Mouse (Mus musculus) kidney, embryonic 16.5 days (tissue): ENCODE results near the gene G0s2. TPM values are rescaled to one million over a fixed set of nuclear protein-coding genes. Genes with fewer than 3 reads are reported as not detected.
"Not testable (repeated sequence)": the region's sequence is repeated elsewhere in the genome, so short reads cannot be mapped to it uniquely, and the experiment has no call there.

Source experiments
- ATAC-seq: fragments of 200-750 bp; cut with Nextera tagmentation; 2 replicates; pipeline ENCODE4 v1.8.0; 2017; ENCODE audit warnings: moderate TSS enrichment; ENCODE audit not compliant: low FRiP score, low TSS enrichment
- H3K27ac ChIP-seq: fragments of 300-500 bp; sonication (generic); 2 replicates; pipeline ENCODE4 v1.5.1; 2014; ENCODE audit warnings: low read length
- H3K27me3 ChIP-seq: fragments of 300-500 bp; sonication (generic); 2 replicates; pipeline ENCODE4 v1.6.1; 2014; ENCODE audit warnings: low read length, control low read depth, mixed read lengths; ENCODE audit not compliant: insufficient read depth
- H3K36me3 ChIP-seq: fragments of 300-500 bp; sonication (generic); 2 replicates; pipeline ENCODE4 v1.6.1; 2014; ENCODE audit warnings: low read length, control low read depth, mixed read lengths; ENCODE audit not compliant: insufficient read depth
- H3K4me1 ChIP-seq: fragments of 300-500 bp; sonication (generic); 2 replicates; pipeline ENCODE4 v1.6.1; 2014; ENCODE audit warnings: low read length, control low read depth, mixed read lengths; ENCODE audit not compliant: insufficient read depth
- H3K4me2 ChIP-seq: fragments of 300-500 bp; sonication (generic); replicated peaks from 2 replicates; pipeline ENCODE4 v1.6.1; 2014; ENCODE audit warnings: low read depth, low read length
- H3K4me3 ChIP-seq: fragments of 300-500 bp; sonication (generic); 2 replicates; pipeline ENCODE4 v1.5.1; 2014; ENCODE audit warnings: mild to moderate bottlenecking, low read length
- H3K9ac ChIP-seq: fragments of 300-500 bp; sonication (generic); replicated peaks from 2 replicates; pipeline ENCODE4 v1.6.1; 2014; ENCODE audit warnings: low read length
- H3K9me3 ChIP-seq: fragments of 300-500 bp; sonication (generic); 2 replicates; pipeline ENCODE4 v1.6.1; 2016; ENCODE audit warnings: low read length, control low read depth
- WGBS: fragments of 180-500 bp; shearing (Covaris S2); extraction: QIAGEN DNeasy Blood & Tissue Kit; methylation state at CpG from one replicate; pipeline ENCODE4 v1.1.7; 2014; 5-methylcytosine and 5-hydroxymethylcytosine counted together
- polyA plus RNA-seq: library from polyadenylated mRNA; unstranded; fragments of >200 nt; fragmentation: Nextera tagmentation; extraction: Ambion mirVana; gene quantifications from 2 replicates; pipeline ENCODE4 v1.2.1, GENCODE M21; 2015

Gene G0s2
- polyA plus RNA-seq, 1 experiment from 2014 or later = 55.9 TPM

DNA sequence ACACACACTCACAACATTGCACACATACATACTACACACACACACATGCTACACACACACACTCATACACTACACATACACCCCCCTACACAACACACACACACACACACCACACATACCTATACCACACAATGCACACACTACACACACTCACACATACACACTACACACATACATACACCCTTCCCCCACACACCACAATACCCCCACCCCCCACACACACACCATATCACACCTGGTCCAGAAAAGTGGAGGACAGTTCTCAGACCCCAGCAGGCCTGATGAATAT, 16.8 kb downstream of the G0s2 start:
- Histone ChIP-seq H3K4me3 (no peak overlapping the region), H3K27ac (no peak overlapping the region), H3K27me3 (no peaks in the 10 kb centered on the region), H3K9ac (no peak overlapping the region), H3K9me3 (no peaks in the 10 kb centered on the region), H3K4me1 (peaks cover 12% of the 10 kb centered on the region; the same call in 1 of the 2 replicates), H3K4me2 (no peak overlapping the region), H3K36me3 (no peaks in the 10 kb centered on the region)
- peak; percentile 72 for ATAC-seq

DNA sequence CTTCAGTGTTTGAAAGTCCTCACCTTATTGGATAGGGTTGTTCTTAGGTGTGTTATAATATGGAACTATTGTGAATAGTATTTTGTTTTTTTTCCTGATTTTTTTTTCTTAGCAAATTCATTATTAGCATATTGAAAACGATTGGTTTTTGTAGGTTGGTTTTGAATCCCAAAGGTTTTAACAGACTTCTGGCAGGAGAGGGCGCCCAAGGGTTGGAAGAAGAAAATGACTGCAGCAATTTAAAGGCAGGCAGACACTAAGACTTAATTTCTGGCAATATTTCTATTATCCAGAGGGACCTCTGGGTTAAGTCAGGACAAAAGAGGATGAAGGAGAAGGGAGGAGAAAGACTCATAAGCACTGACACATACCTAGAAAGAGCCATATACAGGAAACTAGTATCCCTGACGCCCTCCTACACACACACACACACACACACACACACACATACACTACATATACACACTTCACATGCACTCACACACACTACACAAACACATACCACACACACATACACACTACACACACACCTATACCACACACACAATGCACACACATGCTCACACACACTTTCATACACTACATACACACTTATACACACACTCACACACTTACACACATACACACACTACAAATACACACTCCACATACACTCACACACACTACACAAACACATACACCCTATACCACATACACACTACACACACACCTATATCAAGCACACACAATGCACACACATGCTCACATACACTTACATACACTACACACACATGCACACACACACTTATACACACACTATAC, 17.3 kb downstream of the G0s2 start:
- H3K9ac ChIP-seq = no peak overlapping the region
- H3K36me3 ChIP-seq = no peaks in the 10 kb centered on the region
- no peak overlapping the region for H3K4me2 ChIP-seq
- WGBS = 30% methylated on average over 3 of the region's 3 CpGs
- peaks cover 13% of the 10 kb centered on the region; the same call in 1 of the 2 replicates for H3K4me1 ChIP-seq
- H3K9me3 ChIP-seq = no peaks in the 10 kb centered on the region
- H3K4me3 ChIP-seq = no peak overlapping the region
- ATAC-seq = peak; percentile 40; the same call in 1 of the 2 replicates
- no peaks in the 10 kb centered on the region for H3K27me3 ChIP-seq
- no peak overlapping the region for H3K27ac ChIP-seq

DNA sequence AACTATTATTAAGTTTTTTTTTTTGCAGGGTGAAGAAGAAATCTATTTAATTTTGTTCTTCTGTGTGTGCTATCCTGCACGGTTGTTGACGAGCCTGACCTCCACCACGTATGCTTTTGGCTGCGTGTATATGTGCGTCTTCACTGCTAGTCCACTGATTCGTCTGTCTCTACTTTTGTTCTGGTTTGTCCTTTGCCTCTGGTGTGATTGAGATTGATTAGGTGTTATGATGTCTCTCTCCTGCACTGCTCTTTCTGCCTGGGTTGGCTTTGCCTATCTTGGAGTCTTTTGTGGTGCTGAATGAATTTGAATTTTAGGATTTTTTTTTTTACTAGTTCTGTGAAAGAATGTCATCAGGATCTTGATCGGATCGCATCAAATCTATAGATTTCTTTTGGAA, 18.0 kb downstream of the G0s2 start:
- ATAC-seq = no peak
- H3K4me3 ChIP-seq = no peak overlapping the region
- no peaks in the 10 kb centered on the region for H3K27me3 ChIP-seq
- 63% methylated on average over 8 of the region's 8 CpGs for WGBS
- no peaks in the 10 kb centered on the region for H3K9me3 ChIP-seq
- H3K36me3 ChIP-seq = no peaks in the 10 kb centered on the region
- H3K27ac ChIP-seq = no peak overlapping the region
- no peak overlapping the region for H3K4me2 ChIP-seq
- H3K4me1 ChIP-seq = peaks cover 13% of the 10 kb centered on the region; the same call in 1 of the 2 replicates
- no peak overlapping the region for H3K9ac ChIP-seq

DNA sequence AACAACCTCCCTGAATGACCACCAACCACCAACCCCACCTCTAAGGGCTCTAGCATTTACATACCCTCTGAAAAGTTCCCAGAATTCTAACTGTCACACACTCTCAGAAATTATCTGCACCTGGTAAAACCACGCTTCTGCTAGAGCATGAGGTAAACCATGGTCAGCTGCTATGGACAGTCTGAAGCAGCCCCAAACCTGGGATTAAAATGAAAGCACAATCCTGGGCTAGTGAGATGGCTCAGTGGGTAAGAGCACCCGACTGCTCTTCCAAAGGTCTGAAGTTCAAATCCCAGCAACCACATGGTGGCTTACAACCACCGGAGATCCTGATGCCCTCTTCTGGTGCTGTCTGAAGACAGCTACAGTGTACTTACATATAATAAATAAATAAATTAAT, 19.1 kb downstream of the G0s2 start:
- not testable (repeated sequence) for H3K27ac ChIP-seq, H3K4me2 ChIP-seq, H3K9ac ChIP-seq, H3K9me3 ChIP-seq, H3K27me3 ChIP-seq, H3K4me3 ChIP-seq, ATAC-seq, H3K36me3 ChIP-seq
- WGBS = 75% methylated on average over 3 of the region's 3 CpGs
- peaks cover 13% of the 10 kb centered on the region; the same call in 1 of the 2 replicates for H3K4me1 ChIP-seq

DNA sequence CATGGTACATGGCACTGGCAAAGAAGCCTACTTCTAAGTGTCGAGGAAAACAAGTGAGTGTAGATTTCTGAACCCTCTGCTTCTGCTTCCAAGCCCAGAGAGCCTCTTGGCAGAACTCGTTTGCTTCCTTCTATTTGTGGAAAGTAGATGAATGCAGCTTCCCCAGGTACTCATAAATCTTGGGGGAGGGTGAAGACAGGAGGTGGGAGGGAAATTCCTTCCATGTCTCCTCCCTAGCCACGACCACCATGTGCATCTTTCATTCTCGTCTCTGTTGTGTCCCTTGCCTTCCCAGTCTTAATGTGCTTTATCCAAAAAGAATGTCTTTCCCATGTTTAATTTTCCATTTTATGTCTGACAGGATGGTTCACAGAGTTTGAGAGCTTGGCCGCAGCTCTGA, 20.4 kb downstream of the G0s2 start:
- whole genome bisulfite sequencing = 8% methylated on average over 5 of the region's 5 CpGs
- Histone ChIP-seq H3K4me2 (no peak overlapping the region), H3K27ac (0 out of 2 replicates have a peak overlapping the region, but pooled peaks have one; percentile 13), H3K4me1 (peaks cover 13% of the 10 kb centered on the region; the same call in 1 of the 2 replicates), H3K9ac (no peak overlapping the region; the same call in 1 of the 2 replicates), H3K36me3 (no peaks in the 10 kb centered on the region), H3K4me3 (no peak overlapping the region), H3K9me3 (peaks cover 4% of the 10 kb centered on the region; the same call in 1 of the 2 replicates), H3K27me3 (no peaks in the 10 kb centered on the region)
- no peak for ATAC-seq

DNA sequence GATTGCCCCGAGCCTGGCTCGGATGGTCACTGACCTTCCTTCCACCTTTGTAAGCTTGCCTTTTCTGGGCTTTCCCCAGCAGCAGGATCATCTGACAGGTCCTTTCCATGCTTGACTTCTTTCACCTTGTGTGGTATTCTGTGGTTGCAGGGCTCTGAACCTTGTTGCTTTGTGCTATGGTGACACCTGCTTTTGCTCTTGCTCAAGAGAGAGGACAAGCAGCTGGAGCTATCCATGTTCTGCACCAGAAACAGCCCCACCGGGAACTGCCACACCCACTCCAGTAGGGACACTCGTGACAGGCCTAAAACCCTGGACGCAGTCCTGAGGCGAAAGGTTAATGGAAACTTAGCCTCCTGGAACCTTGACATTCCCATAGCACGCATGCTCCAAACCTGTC, 21.6 kb downstream of the G0s2 start:
- H3K9ac ChIP-seq = no peak overlapping the region
- no peak overlapping the region for H3K27ac ChIP-seq
- H3K4me2 ChIP-seq = no peak overlapping the region
- 47% methylated on average over 7 of the region's 7 CpGs for WGBS
- ATAC-seq = no peak; the same call in 1 of the 2 replicates
- no peaks in the 10 kb centered on the region for H3K27me3 ChIP-seq
- no peaks in the 10 kb centered on the region for H3K36me3 ChIP-seq
- no peak overlapping the region for H3K4me3 ChIP-seq
- peaks cover 13% of the 10 kb centered on the region; the same call in 1 of the 2 replicates for H3K4me1 ChIP-seq
- peaks cover 4% of the 10 kb centered on the region; the same call in 1 of the 2 replicates for H3K9me3 ChIP-seq

DNA sequence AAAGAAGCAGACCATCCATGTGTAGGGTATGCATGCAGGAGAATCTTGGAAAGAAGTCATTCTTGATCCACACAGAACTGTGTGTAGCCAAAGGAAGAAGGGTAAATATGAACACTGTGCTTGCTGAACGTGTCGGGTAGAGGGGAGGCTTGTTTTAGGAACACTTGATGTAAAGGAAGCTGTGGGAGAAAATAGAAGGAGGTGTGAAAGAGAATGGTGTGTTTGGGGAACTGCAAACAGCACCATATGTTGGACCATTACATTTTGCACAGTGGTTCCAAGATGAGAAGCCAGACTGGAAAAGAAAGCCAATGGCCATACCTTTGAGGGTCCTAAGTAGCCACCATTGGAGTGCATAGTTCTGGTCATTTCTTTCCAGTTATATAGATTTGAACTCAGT, 23.0 kb downstream of the G0s2 start:
- no peaks in the 10 kb centered on the region for H3K36me3 ChIP-seq
- no peak overlapping the region for H3K4me2 ChIP-seq
- no peak overlapping the region for H3K27ac ChIP-seq
- H3K27me3 ChIP-seq = no peaks in the 10 kb centered on the region
- 79% methylated on average over 2 of the region's 2 CpGs for WGBS
- no peak overlapping the region for H3K4me3 ChIP-seq
- H3K9me3 ChIP-seq = peaks cover 4% of the 10 kb centered on the region; the same call in 1 of the 2 replicates
- H3K9ac ChIP-seq = no peak overlapping the region
- no peak for ATAC-seq
- peaks cover 13% of the 10 kb centered on the region; the same call in 1 of the 2 replicates for H3K4me1 ChIP-seq

DNA sequence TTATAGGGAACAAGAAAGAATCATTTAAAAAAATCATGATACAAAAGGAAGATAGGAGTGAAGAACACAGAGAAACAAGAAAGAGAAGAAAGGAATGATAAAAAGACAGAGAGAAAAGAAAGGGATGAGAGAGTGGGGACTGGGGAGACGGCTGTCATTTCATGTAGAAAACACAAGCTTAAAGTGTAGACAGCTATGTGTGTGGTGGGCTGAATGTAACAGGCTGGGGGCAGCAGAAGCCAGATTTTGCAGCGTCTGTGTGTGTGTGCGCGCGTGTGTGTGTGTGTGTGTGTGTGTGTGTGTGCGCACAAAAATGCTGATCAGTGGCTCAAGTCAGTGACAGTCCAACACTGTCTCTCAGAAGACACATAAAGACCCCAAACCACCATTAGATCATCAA, 28.8 kb downstream of the G0s2 start:
- Histone ChIP-seq H3K27me3 (no peaks in the 10 kb centered on the region), H3K9ac (no peak overlapping the region), H3K36me3 (no peaks in the 10 kb centered on the region), H3K4me2 (no peak overlapping the region), H3K4me3 (no peak overlapping the region), H3K27ac (no peak overlapping the region), H3K9me3 (no peaks in the 10 kb centered on the region), H3K4me1 (0 out of 2 replicates have a peak, but pooled peaks cover 3% of the 10 kb centered on the region)
- 86% methylated on average over 6 of the region's 6 CpGs for WGBS
- ATAC-seq = no peak

DNA sequence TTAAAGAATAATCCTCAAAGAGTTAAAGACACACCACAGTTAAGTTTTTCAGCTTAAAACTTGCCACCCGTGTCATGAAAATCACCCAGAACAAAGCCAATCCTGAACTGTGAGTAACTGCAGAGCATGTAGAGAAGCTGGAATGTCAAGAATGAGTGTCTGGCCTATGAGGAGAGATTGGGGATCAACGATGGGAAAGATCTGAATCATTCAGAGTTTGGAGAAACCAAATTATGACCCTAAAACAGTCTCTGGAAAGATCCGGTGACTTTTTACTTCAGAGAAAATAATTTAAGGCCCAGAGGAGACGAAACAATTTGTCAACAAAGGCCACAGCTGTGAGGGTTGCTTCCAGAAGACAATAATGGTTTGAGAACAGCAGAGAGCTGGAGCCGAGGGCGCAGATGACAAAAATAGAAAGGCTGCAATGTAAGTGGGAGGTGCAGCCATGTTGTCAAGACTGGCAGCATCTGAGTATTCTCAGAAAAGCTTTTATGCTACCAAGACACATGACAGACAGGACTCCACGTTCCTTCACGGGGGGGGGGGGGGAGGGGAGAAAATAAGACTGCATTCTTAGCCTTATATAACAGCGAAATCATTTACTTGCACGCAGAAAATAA, 29.3 kb downstream of the G0s2 start:
- H3K36me3 ChIP-seq = no peaks in the 10 kb centered on the region
- H3K4me3 ChIP-seq = no peak overlapping the region
- H3K4me2 ChIP-seq = no peak overlapping the region
- WGBS = 58% methylated on average over 10 of the region's 10 CpGs
- no peak overlapping the region for H3K9ac ChIP-seq
- ATAC-seq = no peak
- H3K27ac ChIP-seq = peak overlapping the region; percentile 7; the same call in 1 of the 2 replicates
- H3K4me1 ChIP-seq = 0 out of 2 replicates have a peak, but pooled peaks cover 3% of the 10 kb centered on the region
- no peaks in the 10 kb centered on the region for H3K27me3 ChIP-seq
- no peaks in the 10 kb centered on the region for H3K9me3 ChIP-seq

DNA sequence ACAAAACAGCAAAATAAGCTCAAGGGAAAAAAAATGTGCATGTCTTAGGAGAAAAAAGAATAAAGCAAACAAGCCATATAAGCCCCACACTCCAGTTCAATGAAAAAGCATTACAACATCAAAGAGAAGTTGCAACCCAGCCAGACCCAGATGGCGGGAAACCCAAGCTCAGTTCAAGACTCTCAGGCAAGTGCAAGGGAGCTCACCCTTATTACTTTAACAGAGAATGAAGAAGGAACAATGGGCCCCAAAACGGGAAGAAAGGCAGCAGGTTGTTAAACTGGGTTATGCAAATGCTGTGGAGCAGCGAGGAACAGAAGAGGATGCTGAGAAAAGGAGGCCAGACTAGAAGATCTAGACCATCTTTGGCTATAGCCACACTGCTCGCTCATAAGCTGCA, 30.2 kb downstream of the G0s2 start:
- ATAC-seq = no peak
- no peaks in the 10 kb centered on the region for H3K9me3 ChIP-seq
- WGBS = 60% methylated on average over 4 of the region's 4 CpGs
- H3K4me3 ChIP-seq = no peak overlapping the region
- no peak overlapping the region for H3K27ac ChIP-seq
- no peaks in the 10 kb centered on the region for H3K27me3 ChIP-seq
- H3K36me3 ChIP-seq = no peaks in the 10 kb centered on the region
- H3K4me1 ChIP-seq = 0 out of 2 replicates have a peak, but pooled peaks cover 3% of the 10 kb centered on the region
- H3K4me2 ChIP-seq = no peak overlapping the region
- H3K9ac ChIP-seq = no peak overlapping the region
